Mouse (Mus musculus) adrenal gland, adult 10 weeks (tissue): ENCODE results near the gene Mus81. TPM values are rescaled to one million over a fixed set of nuclear protein-coding genes. Genes with fewer than 3 reads are reported as not detected.

Experiments used
- polyA plus RNA-seq: library from polyadenylated mRNA; stranded (reverse); fragments of 350-450 nt; fragmentation: Illumina TruSeq; extraction: RNeasy Lipid Tissue Mini Kit (QIAGEN cat#74804); gene quantifications from one replicate; pipeline ENCODE4 v1.2.3, GENCODE M21; 2014; ENCODE audit warnings: low read depth, low replicate concordance

Gene Mus81
- polyA plus RNA-seq = 2.1 TPM

DNA sequence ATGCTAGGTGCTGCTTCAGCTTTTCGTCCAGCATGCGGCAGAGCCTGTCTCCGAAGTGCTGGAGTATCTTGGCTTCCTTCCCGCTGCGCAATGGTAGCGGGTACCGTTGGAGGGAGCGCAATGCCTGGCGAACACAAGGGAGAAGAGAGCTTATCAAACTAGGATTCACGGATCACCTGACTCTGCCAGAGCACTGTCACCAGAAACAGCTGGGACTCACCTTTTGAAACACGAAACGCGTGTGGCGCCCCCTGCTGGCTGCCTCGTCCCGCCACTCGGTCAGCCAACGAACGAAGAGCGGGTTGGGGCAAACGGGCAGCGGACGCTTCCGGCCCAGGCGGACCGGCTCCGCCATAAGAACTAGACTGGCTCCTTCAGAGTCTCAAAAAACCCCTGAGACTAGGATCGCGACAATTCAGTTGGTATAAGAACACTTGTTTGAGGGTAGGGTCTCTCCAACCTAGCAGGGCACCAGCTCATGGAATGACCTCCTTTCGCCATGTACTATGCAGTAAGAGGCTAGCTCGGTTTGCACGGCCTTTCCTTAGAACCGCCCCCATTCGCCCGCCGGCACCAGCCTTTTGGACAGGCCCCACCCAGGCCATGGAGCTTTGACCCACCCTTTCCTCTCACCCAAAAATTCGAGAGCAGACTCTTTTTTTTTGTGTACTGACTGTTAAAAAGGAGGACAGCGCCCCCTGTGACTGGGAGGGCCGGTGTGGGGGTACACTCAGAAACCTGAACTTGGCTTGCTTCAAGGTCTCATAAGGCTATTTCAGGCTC, at the start of gene Mus81:
TSS of gene Mus81 (minus strand) at position 635 of the 783 bp plus-strand sequence.

DNA sequence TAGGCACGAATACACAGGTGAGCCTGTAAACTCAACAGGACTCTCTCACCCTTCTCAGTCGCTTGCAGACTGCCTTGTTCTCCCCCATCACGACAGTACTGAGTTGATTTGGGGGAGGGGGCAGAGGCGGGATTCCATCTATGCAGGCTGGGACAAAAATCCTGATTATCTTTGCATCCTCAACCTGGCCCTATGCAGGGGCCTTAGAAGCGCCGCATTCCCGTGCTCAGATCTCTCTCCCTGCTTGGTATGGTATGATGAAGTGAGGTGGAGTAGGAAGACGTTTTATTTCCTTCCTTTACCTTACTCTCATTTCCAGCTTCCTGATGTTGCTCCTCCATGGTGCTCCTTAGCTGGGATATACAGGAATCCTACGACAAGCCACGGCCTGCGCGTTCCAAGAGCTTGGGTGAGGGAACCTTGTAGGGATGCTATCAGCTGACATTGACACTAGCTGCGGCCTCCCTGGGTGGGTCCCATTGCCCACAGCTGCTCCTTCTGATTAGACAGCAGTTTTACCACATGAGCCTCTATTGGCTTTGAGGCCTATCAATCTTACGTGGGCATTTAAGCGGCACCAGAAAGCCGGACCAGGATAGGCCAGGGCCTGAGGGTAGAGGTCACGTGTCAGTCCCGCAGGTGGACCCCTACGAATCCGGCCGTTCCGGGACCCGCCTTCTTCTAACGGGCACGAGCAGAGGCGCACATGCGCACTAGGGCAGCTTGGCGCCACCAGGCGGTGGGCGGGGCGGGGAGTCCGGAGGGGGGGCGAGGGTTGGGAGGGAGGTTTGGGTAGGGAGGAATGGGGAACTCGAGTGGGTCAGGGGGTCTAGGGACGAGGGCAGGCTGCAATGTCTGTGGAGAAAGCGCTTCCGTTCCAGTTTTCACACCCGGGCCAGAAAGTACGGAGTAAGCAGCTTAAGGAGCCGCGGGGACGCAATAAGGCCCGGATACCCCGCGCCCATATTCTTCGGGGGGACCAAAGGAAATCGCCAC, 22.1 kb upstream of the Mus81 start, which contains the start of gene Snx32:
TSS of gene Snx32 (minus strand) at position 508 of the 996 bp plus-strand sequence.

DNA sequence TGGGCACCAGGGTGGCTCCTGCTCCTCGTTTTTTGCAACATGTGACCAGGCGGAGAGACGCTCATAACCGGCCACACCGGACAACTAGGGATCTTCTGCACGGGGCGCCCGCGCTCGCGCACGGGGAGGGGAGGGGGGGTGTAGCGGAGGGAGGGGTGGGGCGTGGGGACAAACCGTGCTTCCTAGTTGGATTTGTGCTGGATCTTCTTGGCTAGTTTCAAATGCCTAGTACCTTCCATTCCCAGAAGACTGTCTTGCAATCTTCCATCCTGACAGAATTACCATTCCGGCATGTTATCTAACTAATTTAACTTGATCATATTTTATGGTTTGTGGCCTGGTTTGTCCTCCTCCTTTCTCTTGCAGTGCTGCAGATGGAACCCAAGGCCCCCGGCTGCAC, 15.5 kb upstream of the Mus81 start, which contains the start of gene 1700020D05Rik:
TSS of gene 1700020D05Rik (minus strand) at position 101 of the 400 bp plus-strand sequence.

DNA sequence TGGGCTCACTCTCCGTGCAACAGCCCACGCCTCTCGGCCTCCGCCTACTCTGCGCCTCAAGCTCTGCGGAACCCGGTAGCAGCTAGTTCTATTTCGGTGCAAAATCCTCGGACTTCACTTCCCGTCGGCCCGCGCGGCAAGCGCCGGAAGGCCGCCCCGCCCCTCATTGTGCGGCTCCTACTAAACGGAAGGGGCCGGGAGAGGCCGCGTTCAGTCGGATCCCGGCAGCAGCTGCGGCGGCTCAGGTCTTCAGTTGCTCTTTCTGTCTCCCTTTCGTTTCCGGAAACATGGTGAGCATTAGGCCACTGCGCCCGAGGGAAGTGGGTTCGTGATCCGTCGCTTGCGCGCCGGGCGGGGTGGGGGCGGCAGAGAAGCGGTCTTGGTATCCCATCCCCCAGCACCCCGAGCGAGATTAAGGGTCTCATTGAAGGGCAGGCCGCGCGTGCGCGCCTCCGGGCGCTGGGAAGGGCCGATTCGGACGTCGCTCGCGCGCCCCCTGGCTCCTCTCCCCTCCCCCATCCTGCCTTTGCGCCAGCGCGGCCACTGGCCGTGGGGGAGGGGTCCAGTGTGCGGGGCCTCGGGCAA, 2.2 kb upstream of the Mus81 start, which contains the start of gene Cfl1:
TSS of gene Cfl1 (plus strand) at position 143 of the 585 bp plus-strand sequence.

DNA sequence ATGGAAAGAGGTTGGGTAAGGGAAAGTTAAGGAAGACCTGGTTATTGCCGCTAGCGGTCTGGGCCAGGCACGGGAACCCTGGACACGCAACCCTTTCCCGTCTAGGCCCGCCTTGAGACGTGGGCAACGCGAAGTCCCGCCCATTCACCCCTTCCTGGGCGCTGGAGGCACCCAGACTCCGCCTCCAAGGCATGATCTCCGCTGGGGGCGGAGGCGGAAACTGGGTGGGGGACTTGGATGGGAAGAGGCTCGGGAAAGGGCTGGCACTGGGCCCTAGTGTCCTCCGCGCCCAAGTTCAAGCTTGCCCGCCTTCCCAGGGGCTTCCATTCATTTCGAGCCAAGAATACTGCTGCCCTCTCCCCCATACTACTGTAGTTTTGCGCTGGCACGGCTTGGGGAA, 14.5 kb downstream of the Mus81 start, which contains the start of gene Efemp2:
TSS of gene Efemp2 (plus strand) at position 235 of the 400 bp plus-strand sequence.

DNA sequence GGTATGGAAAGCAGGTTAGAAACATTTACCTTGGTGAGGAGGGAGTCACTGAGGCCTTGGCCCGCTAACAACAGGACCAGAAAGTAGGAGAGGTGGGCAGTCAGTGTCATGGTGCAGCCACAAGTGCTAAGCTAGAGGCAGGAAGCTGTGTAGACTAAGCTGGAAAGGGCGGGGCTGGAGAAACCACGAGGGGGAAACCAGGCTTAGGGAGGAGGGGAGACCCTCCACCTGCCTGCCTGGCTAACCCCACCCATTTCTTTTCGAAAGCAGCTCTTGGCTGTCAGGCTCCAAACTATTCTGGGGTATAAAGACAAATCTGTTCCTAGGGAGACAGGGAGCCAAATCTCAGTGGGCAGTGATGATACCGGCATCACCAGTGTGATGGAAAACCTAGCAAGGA, 19.8 kb downstream of the Mus81 start, which contains the start of gene Ctsw:
TSS of gene Ctsw (minus strand) at position 134 of the 400 bp plus-strand sequence.

DNA sequence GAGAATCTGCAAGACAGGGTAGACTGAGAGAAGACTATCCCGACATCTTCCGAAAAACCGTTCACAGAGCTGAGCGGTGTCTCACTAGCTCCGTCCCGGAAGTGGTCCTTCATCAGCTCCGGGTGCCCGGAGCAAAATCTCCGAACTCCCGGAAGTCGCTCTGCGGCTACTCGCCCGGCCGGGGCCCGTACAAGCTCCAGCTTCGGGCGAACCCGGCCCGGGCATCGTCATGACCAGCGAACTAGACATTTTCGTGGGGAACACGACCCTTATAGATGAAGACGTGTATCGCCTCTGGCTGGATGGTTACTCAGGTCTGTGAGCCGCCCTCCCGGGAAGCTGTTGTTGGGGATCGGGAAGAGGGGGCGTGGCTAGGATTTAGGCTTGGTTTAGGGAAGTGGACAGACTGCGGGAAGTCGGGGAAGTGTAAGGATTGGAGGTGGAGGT, 27.7 kb downstream of the Mus81 start, which contains the start of gene Fibp:
TSS of gene Fibp (plus strand) at position 151 of the 447 bp plus-strand sequence.

DNA sequence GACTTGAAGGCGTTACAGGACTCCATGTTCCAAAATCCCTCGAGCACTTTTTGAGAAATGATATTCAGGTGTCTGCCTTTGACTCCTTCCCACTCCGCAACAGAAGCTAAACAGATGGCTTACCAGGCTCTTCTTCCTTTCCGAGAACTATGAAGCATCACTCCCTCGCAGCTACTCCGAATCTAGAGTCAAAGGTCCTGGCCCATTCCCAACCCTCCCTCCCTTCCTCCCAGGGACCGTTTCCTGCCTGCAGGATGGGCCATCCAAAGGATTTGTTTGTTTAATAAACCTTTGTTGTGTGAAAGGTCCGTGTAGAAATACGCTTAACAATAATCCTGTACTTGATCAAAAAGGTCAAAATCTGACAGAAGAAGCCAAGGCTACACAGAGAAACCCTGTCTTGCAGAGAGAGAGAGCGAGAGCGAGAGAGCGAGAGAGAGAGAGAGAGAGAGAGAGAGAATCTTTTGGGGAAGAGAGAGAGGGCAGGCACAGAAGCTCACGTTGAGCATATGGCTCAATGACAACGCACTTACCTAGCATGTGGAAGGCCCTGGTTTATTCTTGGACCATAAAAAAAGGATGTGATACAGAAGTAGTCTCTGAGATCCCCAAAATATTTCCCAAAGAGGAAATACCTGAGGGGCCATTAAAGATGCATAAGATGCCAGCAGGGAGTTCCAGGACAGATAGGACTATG, 30.3 kb downstream of the Mus81 start, which contains the start of gene Ccdc85b:
TSS of gene Ccdc85b (minus strand) at position 149 of the 697 bp plus-strand sequence.

DNA sequence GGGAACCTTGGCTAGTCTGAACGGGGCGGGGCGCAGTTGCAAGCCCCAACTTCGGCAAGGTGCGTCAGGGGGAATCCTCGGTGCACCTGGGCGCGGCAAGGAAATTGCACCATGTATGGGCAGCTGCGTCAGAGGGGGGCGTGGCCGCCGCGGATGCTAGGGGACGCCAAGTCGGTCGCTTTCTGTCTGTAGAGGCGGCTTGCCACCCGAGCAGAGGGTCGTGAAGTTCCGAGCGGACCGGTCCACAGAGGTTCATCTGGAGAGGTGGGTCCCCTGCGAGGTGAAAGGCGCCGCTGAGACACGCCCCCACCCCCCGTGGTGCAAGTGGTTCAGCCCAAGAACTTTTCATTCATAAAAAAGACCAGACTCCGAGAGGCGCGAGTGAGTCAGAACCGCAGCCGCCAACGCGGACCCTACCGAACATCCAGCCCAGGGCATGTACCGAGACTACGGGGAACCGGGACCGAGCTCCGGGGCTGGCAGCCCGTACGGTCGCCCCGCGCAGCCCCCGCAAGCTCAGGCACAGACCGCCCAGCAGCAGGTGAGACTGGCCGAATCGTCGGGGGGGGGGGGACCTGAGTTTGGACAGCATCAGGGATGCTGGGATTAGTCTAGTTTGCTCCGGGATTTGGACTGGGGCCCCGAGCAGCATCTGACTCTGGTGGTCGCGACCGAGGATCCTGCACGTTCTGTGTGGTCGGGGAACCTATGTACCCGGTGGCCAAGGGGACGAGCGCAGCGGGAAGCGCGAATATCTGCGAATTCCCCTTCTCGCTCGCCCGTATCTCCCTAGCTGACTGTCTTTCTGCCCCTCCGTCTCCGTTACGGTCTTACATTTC, 40.5 kb downstream of the Mus81 start, which contains the start of gene Fosl1:
TSS of gene Fosl1 (plus strand) at position 33 of the 839 bp plus-strand sequence.

Other genes starting within 250 kb of the Mus81 start
- gene Pacs1, start 215.3 kb downstream of the Mus81 start, polyA plus RNA-seq = 5.5 TPM
- gene Sf3b2, start 192.9 kb downstream of the Mus81 start, polyA plus RNA-seq = 42.7 TPM
- gene Gal3st3, start 190.1 kb downstream of the Mus81 start, polyA plus RNA-seq = not detected
- not detected for gene Catsper1, start 152.7 kb downstream of the Mus81 start, polyA plus RNA-seq
- not detected for gene Cst6, start 138.8 kb downstream of the Mus81 start, polyA plus RNA-seq
- 13.9 TPM for gene Eif1ad, start 121.7 kb downstream of the Mus81 start, polyA plus RNA-seq
- 11.3 TPM for gene Banf1, start 121.2 kb downstream of the Mus81 start, polyA plus RNA-seq
- 1.6 TPM for gene Sart1, start 99.7 kb downstream of the Mus81 start, polyA plus RNA-seq
- not detected for gene Tsga10ip, start 85.9 kb downstream of the Mus81 start, polyA plus RNA-seq
- gene Drap1, start 63.4 kb downstream of the Mus81 start, polyA plus RNA-seq = 8.5 TPM
- 0.76 TPM for gene AI837181, start 63.3 kb downstream of the Mus81 start, polyA plus RNA-seq
- not detected for gene Fosl1, start 40.9 kb downstream of the Mus81 start, polyA plus RNA-seq
- 1.0 TPM for gene Ccdc85b, start 30.5 kb downstream of the Mus81 start, polyA plus RNA-seq
- 6.2 TPM for gene Fibp, start 27.8 kb downstream of the Mus81 start, polyA plus RNA-seq
- gene Ctsw, start 19.9 kb downstream of the Mus81 start, polyA plus RNA-seq = not detected
- 1.3 TPM for gene Efemp2, start 14.4 kb downstream of the Mus81 start, polyA plus RNA-seq
- 227 TPM for gene Cfl1, start 2.1 kb upstream of the Mus81 start, polyA plus RNA-seq
- not detected for gene 1700020D05Rik, start 15.4 kb upstream of the Mus81 start, polyA plus RNA-seq
- 0.58 TPM for gene Snx32, start 22.1 kb upstream of the Mus81 start, polyA plus RNA-seq
- gene Ovol1, start 72.2 kb upstream of the Mus81 start, polyA plus RNA-seq = not detected
- not detected for gene Ap5b1, start 79.6 kb upstream of the Mus81 start, polyA plus RNA-seq
- gene Rnaseh2c, start 113.5 kb upstream of the Mus81 start, polyA plus RNA-seq = 1.9 TPM
- 29.7 TPM for gene Kat5, start 121.8 kb upstream of the Mus81 start, polyA plus RNA-seq
- 2.9 TPM for gene Rela, start 149.1 kb upstream of the Mus81 start, polyA plus RNA-seq
- gene Sipa1, start 175.3 kb upstream of the Mus81 start, polyA plus RNA-seq = 1.3 TPM
- 2.2 TPM for gene Map3k11, start 200.3 kb upstream of the Mus81 start, polyA plus RNA-seq
- gene Pcnx3, start 200.5 kb upstream of the Mus81 start, polyA plus RNA-seq = 0.70 TPM
- gene Kcnk7, start 216.0 kb upstream of the Mus81 start, polyA plus RNA-seq = not detected
- gene Ehbp1l1, start 237.9 kb upstream of the Mus81 start, polyA plus RNA-seq = 3.7 TPM
- gene Fam89b, start 241.3 kb upstream of the Mus81 start, polyA plus RNA-seq = not detected